Mouse (Mus musculus) heart, adult 8-10 months (tissue): ENCODE measurements around the gene Dync1li1. TPM values are rescaled to one million over a fixed set of nuclear protein-coding genes. Genes with fewer than 3 reads are reported as not detected.

Experiments
- DNase-seq: peaks from one replicate; pipeline ENCODE4 v3.0.0; 2022; ENCODE audit warnings: low spot score
- total RNA-seq, 4 experiments: library from RNA; stranded (reverse); gene quantifications; 2 replicates each; pipeline ENCODE4 v1.2.4; 2022

The Dync1li1 gene
- total RNA-seq, 4 experiments from 2014 or later: 57.3 to 70.2 (median 66.2) TPM

DNA sequence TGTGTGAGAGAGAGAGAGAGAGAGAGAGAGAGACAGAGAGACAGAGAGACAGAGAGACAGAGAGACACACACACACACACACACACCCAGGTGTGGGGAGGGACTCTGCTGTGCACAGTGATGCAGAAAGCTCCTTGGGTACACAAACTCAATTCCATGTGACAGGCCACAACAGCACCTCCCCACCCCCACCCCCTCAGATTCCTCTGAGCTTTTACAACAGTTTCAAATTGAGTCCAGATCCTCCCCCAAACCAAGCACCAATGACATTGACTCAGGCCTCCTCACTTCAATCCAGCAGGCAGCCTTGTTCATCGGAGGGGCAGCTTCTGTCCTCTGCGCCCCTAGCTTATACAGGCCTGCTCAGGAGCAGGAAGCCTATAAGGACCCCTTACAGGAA is 78.9 kb downstream of the Dync1li1 start:
- no peak for DNase-seq

DNA sequence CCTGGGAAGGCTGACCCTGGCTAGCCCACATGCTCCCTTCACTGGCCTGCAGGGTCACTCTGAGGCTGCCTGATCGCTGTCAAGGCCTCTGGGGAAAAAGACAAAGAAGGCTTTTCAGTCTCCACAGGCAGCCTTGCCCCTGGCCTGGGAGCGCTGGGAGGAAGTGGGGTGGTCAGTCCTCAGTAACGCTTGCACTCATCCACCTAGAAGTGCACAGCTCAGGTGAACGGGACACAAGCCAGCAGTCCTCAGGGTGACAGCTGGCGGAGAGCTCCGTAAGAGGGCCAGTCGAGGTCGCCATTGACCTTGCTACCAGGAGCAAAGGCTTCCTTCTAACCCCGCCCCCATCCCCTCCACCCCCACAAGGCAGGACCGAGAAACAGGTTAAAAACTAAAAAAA is 79.5 kb downstream of the Dync1li1 start:
- no peak for DNase-seq

DNA sequence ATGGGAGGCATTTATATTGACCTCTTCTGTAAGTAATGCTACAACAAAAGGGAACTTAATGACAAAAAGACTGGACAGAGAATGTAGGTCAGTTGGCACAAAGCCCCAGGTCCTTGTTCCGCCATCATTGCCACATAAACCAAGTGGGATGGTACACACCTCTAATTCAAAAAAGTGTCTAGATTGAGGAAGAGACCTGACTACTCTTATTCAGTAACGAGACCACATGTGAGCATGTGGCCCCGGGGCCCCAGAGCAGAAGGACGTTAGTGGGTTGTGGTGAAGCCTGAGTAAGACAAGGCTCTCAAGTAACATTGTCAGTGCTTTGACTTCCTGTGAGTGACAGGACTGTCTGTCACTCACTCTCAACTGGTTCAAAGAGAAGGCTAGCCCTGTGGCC is 81.6 kb downstream of the Dync1li1 start:
- no peak for DNase-seq

DNA sequence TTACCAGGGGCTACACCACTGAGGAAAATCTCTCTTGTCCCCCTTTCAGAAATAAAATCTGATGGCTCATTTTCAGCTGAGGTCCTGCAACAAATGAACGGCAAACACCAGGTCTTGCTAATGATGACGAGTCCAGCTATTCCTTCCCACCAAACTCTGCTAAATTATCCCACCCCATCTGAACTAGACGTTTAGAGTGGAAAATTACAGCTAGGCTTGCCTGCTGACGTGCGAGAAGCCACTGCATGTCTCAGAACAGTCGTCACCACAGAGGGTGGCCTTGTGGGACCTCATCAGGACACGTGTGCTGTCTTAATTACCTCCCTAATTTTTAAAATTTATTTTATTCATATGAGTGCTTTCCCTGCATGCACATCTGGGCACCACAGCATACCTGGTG is 83.0 kb downstream of the Dync1li1 start:
- DNase-seq: no peak

Other genes starting within 250 kb of the Dync1li1 start
- not detected for gene Ccr4, start 183.9 kb upstream of the Dync1li1 start, total RNA-seq
- gene C130032M10Rik, start 173.1 kb upstream of the Dync1li1 start, total RNA-seq: not detected
- gene Trim71, start 124.4 kb upstream of the Dync1li1 start, total RNA-seq: not detected
- 10 to 100 TPM; 21.2 to 22.9 (median 21.8) TPM for gene Cnot10, start 48.6 kb upstream of the Dync1li1 start, total RNA-seq
- 10 to 100 TPM; 16.1 to 23.8 (median 19.3) TPM for gene Cmtm6, start 42.3 kb downstream of the Dync1li1 start, total RNA-seq
- gene Cmtm7, start 93.1 kb downstream of the Dync1li1 start, total RNA-seq: 10 to 100 TPM; 10.5 to 16.6 (median 12.6) TPM
- 10 to 100 TPM; 11.5 to 12.5 (median 11.7) TPM for gene Cmtm8, start 155.4 kb downstream of the Dync1li1 start, total RNA-seq
- 10 to 100 TPM; 39.7 to 41.2 (median 40.2) TPM for gene Gpd1l, start 245.2 kb downstream of the Dync1li1 start, total RNA-seq